Mouse (Mus musculus) lung, embryonic 15.5 days (tissue): ENCODE results near the gene Spata16. TPM values are rescaled to one million over a fixed set of nuclear protein-coding genes. Genes with fewer than 3 reads are reported as not detected.
A peak's percentile ranks its signal among the peaks of the same experiment; 100 is the strongest.
"Not testable (repeated sequence)": the region's sequence is repeated elsewhere in the genome, so short reads cannot be mapped to it uniquely, and the experiment has no call there.

Source experiments
- ATAC-seq: fragments of 200-750 bp; cut with Nextera tagmentation; 2 replicates; pipeline ENCODE4 v1.8.0; 2017; ENCODE audit warnings: moderate number of reproducible peaks, borderline replicate concordance; ENCODE audit not compliant: low FRiP score, low TSS enrichment; ENCODE audit errors: extremely low read depth
- H3K27ac ChIP-seq: fragments of 300-500 bp; sonication (generic); 2 replicates; pipeline ENCODE4 v1.5.1; 2015; ENCODE audit warnings: moderate library complexity, mild to moderate bottlenecking, inconsistent platforms
- H3K27me3 ChIP-seq: fragments of 300-500 bp; sonication (generic); 2 replicates; pipeline ENCODE4 v1.6.1; 2015; ENCODE audit warnings: inconsistent platforms
- H3K36me3 ChIP-seq: fragments of 300-500 bp; sonication (generic); 2 replicates; pipeline ENCODE4 v1.6.1; 2015; ENCODE audit warnings: inconsistent platforms
- H3K4me1 ChIP-seq: fragments of 300-500 bp; sonication (generic); 2 replicates; pipeline ENCODE4 v1.6.1; 2015; ENCODE audit warnings: inconsistent platforms
- H3K4me2 ChIP-seq: fragments of 300-500 bp; sonication (generic); 2 replicates; pipeline ENCODE4 v1.6.1; 2015; ENCODE audit warnings: inconsistent platforms, mild to moderate bottlenecking, moderate library complexity
- H3K4me3 ChIP-seq: fragments of 300-500 bp; sonication (generic); 2 replicates; pipeline ENCODE4 v1.5.1; 2015; ENCODE audit warnings: mild to moderate bottlenecking, inconsistent platforms
- H3K9ac ChIP-seq: fragments of 300-500 bp; sonication (generic); 2 replicates; pipeline ENCODE4 v1.6.1; 2015; ENCODE audit warnings: inconsistent platforms
- H3K9me3 ChIP-seq: fragments of 300-500 bp; sonication (generic); 2 replicates; pipeline ENCODE4 v1.6.1; 2016; ENCODE audit warnings: inconsistent platforms
- WGBS: fragments of 180-500 bp; shearing (Covaris S2); methylation state at CpG from one replicate; pipeline ENCODE4 v1.1.7; 2015; 5-methylcytosine and 5-hydroxymethylcytosine counted together
- polyA plus RNA-seq: library from polyadenylated mRNA; unstranded; fragments of >200 nt; fragmentation: Nextera tagmentation; extraction: Ambion mirVana; gene quantifications from 2 replicates; pipeline ENCODE4 v1.2.1, GENCODE M21; 2015

Gene Spata16
- polyA plus RNA-seq, result not detected in 2 replicates

GRCm38 (mm10) chr3:26637402-26637801 lies at the start of gene Spata16:
Gene Spata16, plus strand, starts transcription at chr3:26637620.
- Histone ChIP-seq H3K36me3 (no peaks in the 10 kb centered on the region), H3K9me3 (no peaks in the 10 kb centered on the region), H3K4me1 (no peaks in the 10 kb centered on the region), H3K4me3 (no peak within 1 kb of the TSS), H3K27ac (no peak within 1 kb of the TSS), H3K9ac (no peak within 1 kb of the TSS), H3K4me2 (no peak within 1 kb of the TSS), H3K27me3 (no peaks in the 10 kb centered on the region)
- no peak for ATAC-seq
- 51% methylated on average over 11 of the region's 11 CpGs for WGBS

- Histone ChIP-seq H3K4me1 (no peaks in the 10 kb centered on the region), H3K36me3 (no peaks in the 10 kb centered on the region), H3K27me3 (no peaks in the 10 kb centered on the region), H3K9me3 (no peaks in the 10 kb centered on the region), H3K4me2 (no peak overlapping the region), H3K4me3 (no peak overlapping the region), H3K9ac (no peak overlapping the region), H3K27ac (no peak overlapping the region)
- no peak for ATAC-seq
- WGBS, result 64% methylated on average over 1 of the region's 1 CpGs
Measured at GRCm38 (mm10) chr3:26604861-26605260, 32.6 kb upstream of the Spata16 start.

GRCm38 (mm10) chr3:26608531-26608930 lies 28.9 kb upstream of the Spata16 start:
- Histone ChIP-seq H3K36me3 (no peaks in the 10 kb centered on the region), H3K27me3 (no peaks in the 10 kb centered on the region), H3K9me3 (no peaks in the 10 kb centered on the region), H3K4me1 (no peaks in the 10 kb centered on the region), H3K4me2 (no peak overlapping the region), H3K9ac (no peak overlapping the region), H3K4me3 (no peak overlapping the region), H3K27ac (no peak overlapping the region)
- WGBS, result 73% methylated on average over 5 of the region's 5 CpGs
- no peak for ATAC-seq

GRCm38 (mm10) chr3:26639214-26639613 lies 1.8 kb downstream of the Spata16 start:
- H3K9me3 ChIP-seq, result no peaks in the 10 kb centered on the region
- H3K36me3 ChIP-seq, result no peaks in the 10 kb centered on the region
- no peaks in the 10 kb centered on the region for H3K4me1 ChIP-seq
- no peak overlapping the region for H3K27ac ChIP-seq
- no peak for ATAC-seq
- no peak overlapping the region for H3K9ac ChIP-seq
- WGBS, result 67% methylated on average over 9 of the region's 9 CpGs
- H3K27me3 ChIP-seq, result no peaks in the 10 kb centered on the region
- H3K4me3 ChIP-seq, result no peak overlapping the region
- H3K4me2 ChIP-seq, result no peak overlapping the region

- no peaks in the 10 kb centered on the region for H3K9me3 ChIP-seq
- H3K27me3 ChIP-seq, result no peaks in the 10 kb centered on the region
- no peak overlapping the region for H3K4me2 ChIP-seq
- ATAC-seq, result no peak
- H3K36me3 ChIP-seq, result no peaks in the 10 kb centered on the region
- WGBS, result 82% methylated on average over 8 of the region's 8 CpGs
- H3K4me1 ChIP-seq, result 0 out of 2 replicates have a peak, but pooled peaks cover 3% of the 10 kb centered on the region
- H3K27ac ChIP-seq, result no peak overlapping the region
- no peak overlapping the region for H3K9ac ChIP-seq
- H3K4me3 ChIP-seq, result no peak overlapping the region
Measured at GRCm38 (mm10) chr3:26639851-26640250, 2.4 kb downstream of the Spata16 start.

GRCm38 (mm10) chr3:26640321-26641075 lies 3.1 kb downstream of the Spata16 start:
- Histone ChIP-seq H3K9ac (no peak overlapping the region), H3K27ac (no peak overlapping the region), H3K27me3 (no peaks in the 10 kb centered on the region), H3K4me2 (no peak overlapping the region), H3K4me1 (0 out of 2 replicates have a peak, but pooled peaks cover 3% of the 10 kb centered on the region), H3K36me3 (no peaks in the 10 kb centered on the region), H3K4me3 (no peak overlapping the region), H3K9me3 (no peaks in the 10 kb centered on the region)
- 62% methylated on average over 8 of the region's 8 CpGs for WGBS
- no peak for ATAC-seq

GRCm38 (mm10) chr3:26641351-26642249 lies 4.2 kb downstream of the Spata16 start:
- Histone ChIP-seq H3K9me3 (no peaks in the 10 kb centered on the region), H3K4me2 (no peak overlapping the region), H3K36me3 (no peaks in the 10 kb centered on the region), H3K27me3 (no peaks in the 10 kb centered on the region), H3K4me1 (0 out of 2 replicates have a peak, but pooled peaks cover 3% of the 10 kb centered on the region), H3K4me3 (no peak overlapping the region), H3K9ac (no peak overlapping the region), H3K27ac (no peak overlapping the region)
- 79% methylated on average over 15 of the region's 15 CpGs for WGBS
- ATAC-seq, result no peak

- peak overlapping the region; percentile 8; the same call in 1 of the 2 replicates for H3K27ac ChIP-seq
- H3K36me3 ChIP-seq, result no peaks in the 10 kb centered on the region
- no peak overlapping the region for H3K4me3 ChIP-seq
- no peak overlapping the region for H3K9ac ChIP-seq
- no peak overlapping the region for H3K4me2 ChIP-seq
- WGBS, result 49% methylated on average over 1 of the region's 1 CpGs
- peak; percentile 86; the same call in 1 of the 2 replicates for ATAC-seq
- H3K27me3 ChIP-seq, result no peaks in the 10 kb centered on the region
- H3K4me1 ChIP-seq, result 0 out of 2 replicates have a peak, but pooled peaks cover 3% of the 10 kb centered on the region
- no peaks in the 10 kb centered on the region for H3K9me3 ChIP-seq
Measured at GRCm38 (mm10) chr3:26644136-26644535, 6.7 kb downstream of the Spata16 start.

- Histone ChIP-seq H3K4me2 (no peak overlapping the region), H3K36me3 (no peaks in the 10 kb centered on the region), H3K9me3 (no peaks in the 10 kb centered on the region), H3K9ac (no peak overlapping the region), H3K4me1 (0 out of 2 replicates have a peak, but pooled peaks cover 3% of the 10 kb centered on the region), H3K4me3 (no peak overlapping the region), H3K27me3 (no peaks in the 10 kb centered on the region), H3K27ac (no peak overlapping the region)
- WGBS, result 66% methylated on average over 7 of the region's 7 CpGs
- ATAC-seq, result no peak
Measured at GRCm38 (mm10) chr3:26646834-26647233, 9.4 kb downstream of the Spata16 start.

- Histone ChIP-seq H3K9ac (no peak overlapping the region), H3K4me1 (no peaks in the 10 kb centered on the region), H3K9me3 (no peaks in the 10 kb centered on the region), H3K27ac (no peak overlapping the region), H3K4me3 (no peak overlapping the region), H3K36me3 (no peaks in the 10 kb centered on the region), H3K4me2 (no peak overlapping the region), H3K27me3 (no peaks in the 10 kb centered on the region)
- no peak for ATAC-seq
- WGBS, result 63% methylated on average over 3 of the region's 3 CpGs
Measured at GRCm38 (mm10) chr3:26685832-26686231, 48.4 kb downstream of the Spata16 start.

- not testable (repeated sequence) for ATAC-seq
- WGBS, result 64% methylated on average over 5 of the region's 5 CpGs
Measured at GRCm38 (mm10) chr3:26709492-26709891, 72.1 kb downstream of the Spata16 start.

GRCm38 (mm10) chr3:26727526-26727925 lies 90.1 kb downstream of the Spata16 start:
- H3K4me3 ChIP-seq, result no peak overlapping the region
- 46% methylated on average over 6 of the region's 6 CpGs for WGBS
- ATAC-seq, result no peak
- H3K4me1 ChIP-seq, result no peaks in the 10 kb centered on the region
- no peaks in the 10 kb centered on the region for H3K27me3 ChIP-seq
- no peaks in the 10 kb centered on the region for H3K36me3 ChIP-seq
- H3K4me2 ChIP-seq, result no peak overlapping the region
- no peak overlapping the region for H3K27ac ChIP-seq
- H3K9me3 ChIP-seq, result no peaks in the 10 kb centered on the region
- no peak overlapping the region for H3K9ac ChIP-seq

More at GRCm38 (mm10) chr3:26709492-26709891, 72.1 kb downstream of the Spata16 start:
- not testable (repeated sequence) for H3K4me1 ChIP-seq, H3K27me3 ChIP-seq, H3K4me3 ChIP-seq, H3K36me3 ChIP-seq, H3K4me2 ChIP-seq, H3K9me3 ChIP-seq, H3K27ac ChIP-seq, H3K9ac ChIP-seq
